Mouse (Mus musculus): ENCODE measurements at regions not wholly inside any gene's neighbourhood (a gene's known extent, or its start where the extent isn't known, plus 50 kb on each side); places are given as distances from the start of the nearest gene placed in this dataset.

GRCm38 (mm10) chr13:37628391-37629270 lies 149.6 kb upstream of the Rreb1 start:
- TF ChIP-seq POLR2A (IDR thresholded peaks at IDR 0.05; ENCODE audit: control insufficient read depth, extremely low read depth, insufficient read depth, low read length, poor library complexity) (no peak), CTCF (IDR thresholded peaks at IDR 0.05; ENCODE audit: borderline replicate concordance, control insufficient read depth, extremely low read depth, insufficient read depth, low read length, poor library complexity) (no peak)
